Mouse (Mus musculus) kidney, embryonic 16.5 days (tissue): ENCODE measurements around the gene Gm34653. TPM values are rescaled to one million over a fixed set of nuclear protein-coding genes. Genes with fewer than 3 reads are reported as not detected.

Experiments
- ATAC-seq: fragments of 200-750 bp; cut with Nextera tagmentation; 2 replicates; pipeline ENCODE4 v1.8.0; 2017; ENCODE audit warnings: moderate TSS enrichment; ENCODE audit not compliant: low FRiP score, low TSS enrichment
- H3K27ac ChIP-seq: fragments of 300-500 bp; sonication (generic); 2 replicates; pipeline ENCODE4 v1.5.1; 2014; ENCODE audit warnings: low read length
- H3K27me3 ChIP-seq: fragments of 300-500 bp; sonication (generic); 2 replicates; pipeline ENCODE4 v1.6.1; 2014; ENCODE audit warnings: low read length, control low read depth, mixed read lengths; ENCODE audit not compliant: insufficient read depth
- H3K36me3 ChIP-seq: fragments of 300-500 bp; sonication (generic); 2 replicates; pipeline ENCODE4 v1.6.1; 2014; ENCODE audit warnings: low read length, control low read depth, mixed read lengths; ENCODE audit not compliant: insufficient read depth
- H3K4me1 ChIP-seq: fragments of 300-500 bp; sonication (generic); 2 replicates; pipeline ENCODE4 v1.6.1; 2014; ENCODE audit warnings: low read length, control low read depth, mixed read lengths; ENCODE audit not compliant: insufficient read depth
- H3K4me2 ChIP-seq: fragments of 300-500 bp; sonication (generic); replicated peaks from 2 replicates; pipeline ENCODE4 v1.6.1; 2014; ENCODE audit warnings: low read depth, low read length
- H3K4me3 ChIP-seq: fragments of 300-500 bp; sonication (generic); 2 replicates; pipeline ENCODE4 v1.5.1; 2014; ENCODE audit warnings: mild to moderate bottlenecking, low read length
- H3K9ac ChIP-seq: fragments of 300-500 bp; sonication (generic); replicated peaks from 2 replicates; pipeline ENCODE4 v1.6.1; 2014; ENCODE audit warnings: low read length
- H3K9me3 ChIP-seq: fragments of 300-500 bp; sonication (generic); 2 replicates; pipeline ENCODE4 v1.6.1; 2016; ENCODE audit warnings: low read length, control low read depth
- WGBS: fragments of 180-500 bp; shearing (Covaris S2); extraction: QIAGEN DNeasy Blood & Tissue Kit; methylation state at CpG from one replicate; pipeline ENCODE4 v1.1.7; 2014; 5-methylcytosine and 5-hydroxymethylcytosine counted together
- polyA plus RNA-seq: library from polyadenylated mRNA; unstranded; fragments of >200 nt; fragmentation: Nextera tagmentation; extraction: Ambion mirVana; gene quantifications from 2 replicates; pipeline ENCODE4 v1.2.1, GENCODE M21; 2015

Gene Gm34653
- polyA plus RNA-seq, 1 experiment from 2014 or later: not detected

DNA sequence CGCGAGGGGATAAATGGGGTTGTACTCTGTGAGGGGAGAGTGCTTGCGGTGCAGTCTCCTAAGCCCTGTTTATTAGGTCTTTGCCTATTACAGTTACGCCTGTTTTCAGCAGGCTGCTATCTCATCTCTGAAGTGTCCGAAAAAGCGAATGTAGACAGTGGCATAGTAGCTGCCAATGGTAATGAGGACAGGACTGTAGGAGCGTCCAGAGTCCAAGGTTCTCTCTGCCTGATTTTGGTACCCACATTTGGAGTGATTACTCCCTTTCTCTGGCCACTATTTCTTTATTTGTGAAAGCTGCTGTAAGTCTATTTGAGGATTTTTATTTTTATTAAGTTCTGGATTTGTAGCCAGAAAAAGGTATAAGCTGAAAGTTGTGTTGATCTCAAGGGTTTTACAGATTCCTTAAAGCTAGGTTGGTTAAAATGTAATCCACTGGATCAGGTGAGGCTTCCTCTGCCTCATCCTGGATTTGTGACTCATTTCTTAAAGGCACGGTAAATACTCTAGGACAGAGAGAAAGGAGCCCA lies 42.1 kb downstream of the Gm34653 start, which contains the start of gene Psmd5:
Gene Psmd5, minus strand, starts transcription at position 153 of the 530 bp plus-strand sequence.
- 8% methylated on average over 8 of the region's 8 CpGs for WGBS
- Histone ChIP-seq H3K27me3 (peaks cover 5% of the 10 kb centered on the region; the same call in 1 of the 2 replicates), H3K4me3 (peak within 1 kb of the TSS; percentile 47), H3K9me3 (no peaks in the 10 kb centered on the region), H3K4me1 (peaks cover 12% of the 10 kb centered on the region), H3K36me3 (no peaks in the 10 kb centered on the region), H3K9ac (peak within 1 kb of the TSS; percentile 66), H3K27ac (peak within 1 kb of the TSS; percentile 83), H3K4me2 (peak within 1 kb of the TSS; percentile 53)
- ATAC-seq: no peak

GRCm38 (mm10) chr2:34880054-34880453 lies 47.2 kb downstream of the Gm34653 start:
- Histone ChIP-seq H3K4me1 (0 out of 2 replicates have a peak, but pooled peaks cover 4% of the 10 kb centered on the region), H3K27ac (no peak overlapping the region), H3K9ac (no peak overlapping the region), H3K36me3 (no peaks in the 10 kb centered on the region), H3K4me2 (no peak overlapping the region), H3K4me3 (no peak overlapping the region), H3K27me3 (peaks cover 5% of the 10 kb centered on the region; the same call in 1 of the 2 replicates), H3K9me3 (no peaks in the 10 kb centered on the region)
- 84% methylated on average over 10 of the region's 10 CpGs for WGBS
- ATAC-seq: no peak

DNA sequence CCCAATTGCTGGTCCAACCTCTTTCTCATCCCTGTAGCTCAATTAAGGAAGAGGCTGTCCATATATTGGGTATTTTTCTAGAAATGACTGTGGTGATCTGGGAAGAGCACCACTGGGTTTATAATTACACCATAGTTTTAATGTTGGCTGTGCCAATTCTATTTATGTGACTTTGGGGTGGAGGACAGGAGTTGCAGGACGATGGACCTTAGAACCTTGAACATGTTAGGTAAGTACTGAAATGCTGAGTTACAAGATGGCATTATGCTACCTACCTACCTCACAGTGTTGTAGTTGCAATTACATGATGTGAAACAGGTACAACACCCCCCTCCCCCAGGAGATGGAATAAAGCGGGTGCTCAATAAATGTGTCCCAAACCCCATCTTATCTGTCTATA lies 50.0 kb downstream of the Gm34653 start:
- no peaks in the 10 kb centered on the region for H3K36me3 ChIP-seq
- H3K4me3 ChIP-seq: no peak overlapping the region
- no peak overlapping the region for H3K4me2 ChIP-seq
- H3K9me3 ChIP-seq: no peaks in the 10 kb centered on the region
- 0 out of 2 replicates have a peak, but pooled peaks cover 4% of the 10 kb centered on the region for H3K4me1 ChIP-seq
- 0 out of 2 replicates have a peak, but pooled peaks cover 2% of the 10 kb centered on the region for H3K27me3 ChIP-seq
- 43% methylated on average over 2 of the region's 2 CpGs for WGBS
- no peak overlapping the region for H3K9ac ChIP-seq
- ATAC-seq: no peak
- no peak overlapping the region for H3K27ac ChIP-seq

GRCm38 (mm10) chr2:34883190-34883589 lies 50.4 kb downstream of the Gm34653 start:
- H3K4me2 ChIP-seq: no peak overlapping the region
- H3K9ac ChIP-seq: no peak overlapping the region
- H3K27ac ChIP-seq: no peak overlapping the region; the same call in 1 of the 2 replicates
- no peaks in the 10 kb centered on the region for H3K36me3 ChIP-seq
- 18% methylated on average over 5 of the region's 5 CpGs for WGBS
- no peaks in the 10 kb centered on the region for H3K27me3 ChIP-seq
- H3K9me3 ChIP-seq: no peaks in the 10 kb centered on the region
- H3K4me1 ChIP-seq: 0 out of 2 replicates have a peak, but pooled peaks cover 4% of the 10 kb centered on the region
- ATAC-seq: peak; percentile 84
- no peak overlapping the region for H3K4me3 ChIP-seq

DNA sequence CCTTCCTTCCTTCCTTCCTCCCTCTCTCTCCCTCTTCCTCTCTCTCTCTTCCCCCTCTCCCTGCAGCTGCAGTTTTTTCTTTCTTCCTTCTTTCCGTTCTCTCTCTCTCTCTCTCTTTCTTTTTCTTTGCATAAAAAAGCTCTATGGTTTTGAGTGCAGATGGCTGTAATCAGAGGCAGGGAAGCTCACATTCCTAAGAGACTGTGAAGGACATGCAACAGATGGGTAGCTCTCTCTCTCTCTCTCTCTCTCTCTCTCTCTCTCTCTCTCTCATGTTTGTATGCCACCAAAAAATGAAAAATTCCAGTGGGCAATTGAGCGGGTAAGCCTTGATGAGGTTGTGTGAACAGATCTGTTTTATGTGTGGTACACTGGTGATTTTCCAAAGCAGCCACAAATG lies 51.4 kb downstream of the Gm34653 start:
- 62% methylated on average over 2 of the region's 2 CpGs for WGBS
- Histone ChIP-seq H3K9ac (no peak overlapping the region), H3K36me3 (no peaks in the 10 kb centered on the region)

More for the DNA sequence above, 51.4 kb downstream of the Gm34653 start:
- Histone ChIP-seq H3K4me3 (no peak overlapping the region), H3K4me2 (no peak overlapping the region), H3K27ac (no peak overlapping the region), H3K9me3 (no peaks in the 10 kb centered on the region), H3K27me3 (no peaks in the 10 kb centered on the region), H3K4me1 (no peaks in the 10 kb centered on the region)
- no peak for ATAC-seq

Other genes starting within 250 kb of the Gm34653 start
- gene Gapvd1, start 77.8 kb upstream of the Gm34653 start, polyA plus RNA-seq: 76.3 and 89.8 TPM in 2 replicates
- 983 and 1,090 TPM in 2 replicates for gene Hspa5, start 61.0 kb upstream of the Gm34653 start, polyA plus RNA-seq
- gene Rabepk, start 33.1 kb upstream of the Gm34653 start, polyA plus RNA-seq: 38.9 and 39.0 TPM in 2 replicates
- 81.7 and 82.0 TPM in 2 replicates for gene Fbxw2, start 6.7 kb upstream of the Gm34653 start, polyA plus RNA-seq
- gene Cutal, start 41.4 kb downstream of the Gm34653 start, polyA plus RNA-seq: 13.2 and 13.6 TPM in 2 replicates
- 130 and 140 TPM in 2 replicates for gene Psmd5, start 42.0 kb downstream of the Gm34653 start, polyA plus RNA-seq
- 21.4 and 22.2 TPM in 2 replicates for gene Phf19, start 81.0 kb downstream of the Gm34653 start, polyA plus RNA-seq
- gene Traf1, start 128.8 kb downstream of the Gm34653 start, polyA plus RNA-seq: 30.3 and 33.2 TPM in 2 replicates
- 0.37 and 0.45 TPM in 2 replicates for gene Hc, start 228.4 kb downstream of the Gm34653 start, polyA plus RNA-seq